Mouse (Mus musculus) lung, embryonic 15.5 days (tissue): Measurements from ENCODE around the gene Rmdn2. TPM values are rescaled to one million over a fixed set of nuclear protein-coding genes. Genes with fewer than 3 reads are reported as not detected.

Source experiments
- ATAC-seq: fragments of 200-750 bp; cut with Nextera tagmentation; 2 replicates; pipeline ENCODE4 v1.8.0; 2017; ENCODE audit warnings: moderate number of reproducible peaks, borderline replicate concordance; ENCODE audit not compliant: low FRiP score, low TSS enrichment; ENCODE audit errors: extremely low read depth
- H3K27ac ChIP-seq: fragments of 300-500 bp; sonication (generic); 2 replicates; pipeline ENCODE4 v1.5.1; 2015; ENCODE audit warnings: moderate library complexity, mild to moderate bottlenecking, inconsistent platforms
- H3K27me3 ChIP-seq: fragments of 300-500 bp; sonication (generic); 2 replicates; pipeline ENCODE4 v1.6.1; 2015; ENCODE audit warnings: inconsistent platforms
- H3K36me3 ChIP-seq: fragments of 300-500 bp; sonication (generic); 2 replicates; pipeline ENCODE4 v1.6.1; 2015; ENCODE audit warnings: inconsistent platforms
- H3K4me1 ChIP-seq: fragments of 300-500 bp; sonication (generic); 2 replicates; pipeline ENCODE4 v1.6.1; 2015; ENCODE audit warnings: inconsistent platforms
- H3K4me2 ChIP-seq: fragments of 300-500 bp; sonication (generic); 2 replicates; pipeline ENCODE4 v1.6.1; 2015; ENCODE audit warnings: inconsistent platforms, mild to moderate bottlenecking, moderate library complexity
- H3K4me3 ChIP-seq: fragments of 300-500 bp; sonication (generic); 2 replicates; pipeline ENCODE4 v1.5.1; 2015; ENCODE audit warnings: mild to moderate bottlenecking, inconsistent platforms
- H3K9ac ChIP-seq: fragments of 300-500 bp; sonication (generic); 2 replicates; pipeline ENCODE4 v1.6.1; 2015; ENCODE audit warnings: inconsistent platforms
- H3K9me3 ChIP-seq: fragments of 300-500 bp; sonication (generic); 2 replicates; pipeline ENCODE4 v1.6.1; 2016; ENCODE audit warnings: inconsistent platforms
- WGBS: fragments of 180-500 bp; shearing (Covaris S2); methylation state at CpG from one replicate; pipeline ENCODE4 v1.1.7; 2015; 5-methylcytosine and 5-hydroxymethylcytosine counted together
- polyA plus RNA-seq: library from polyadenylated mRNA; unstranded; fragments of >200 nt; fragmentation: Nextera tagmentation; extraction: Ambion mirVana; gene quantifications from 2 replicates; pipeline ENCODE4 v1.2.1, GENCODE M21; 2015

Gene Rmdn2
- polyA plus RNA-seq, 1 experiment from 2014 or later: 20.5 TPM

- H3K4me3 ChIP-seq: no peak overlapping the region
Measured at GRCm38 (mm10) chr17:79710246-79710842, 98.7 kb downstream of the Rmdn2 start.

GRCm38 (mm10) chr17:79711944-79712343, 100.3 kb downstream of the Rmdn2 start:
- Histone ChIP-seq H3K9ac (no peak overlapping the region), H3K4me2 (no peak overlapping the region), H3K4me3 (no peak overlapping the region), H3K4me1 (peaks cover 24% of the 10 kb centered on the region), H3K27me3 (peaks cover 57% of the 10 kb centered on the region), H3K36me3 (no peaks in the 10 kb centered on the region), H3K27ac (no peak overlapping the region), H3K9me3 (no peaks in the 10 kb centered on the region)
- 37% methylated on average over 6 of the region's 6 CpGs for whole genome bisulfite sequencing
- no peak for ATAC-seq

More at GRCm38 (mm10) chr17:79710246-79710842, 98.7 kb downstream of the Rmdn2 start:
- Histone ChIP-seq H3K9me3 (no peaks in the 10 kb centered on the region), H3K36me3 (no peaks in the 10 kb centered on the region), H3K4me1 (peaks cover 24% of the 10 kb centered on the region), H3K27me3 (peaks cover 54% of the 10 kb centered on the region), H3K4me2 (no peak overlapping the region), H3K27ac (no peak overlapping the region), H3K9ac (no peak overlapping the region)
- no peak for ATAC-seq
- WGBS: 30% methylated on average over 15 of the region's 15 CpGs

- no peak overlapping the region for H3K9ac ChIP-seq
- no peaks in the 10 kb centered on the region for H3K9me3 ChIP-seq
- H3K36me3 ChIP-seq: no peaks in the 10 kb centered on the region
- H3K4me3 ChIP-seq: peak overlapping the region; percentile 42
- peak overlapping the region; percentile 83; the same call in 1 of the 2 replicates for H3K4me2 ChIP-seq
- peaks cover 62% of the 10 kb centered on the region for H3K27me3 ChIP-seq
- H3K27ac ChIP-seq: no peak overlapping the region
- H3K4me1 ChIP-seq: peaks cover 24% of the 10 kb centered on the region
- ATAC-seq: no peak
- 14% methylated on average over 9 of the region's 9 CpGs for WGBS
Measured at GRCm38 (mm10) chr17:79712536-79712935, 100.9 kb downstream of the Rmdn2 start.

GRCm38 (mm10) chr17:79713276-79713642, 101.6 kb downstream of the Rmdn2 start:
- ATAC-seq: no peak
- H3K36me3 ChIP-seq: no peaks in the 10 kb centered on the region
- peaks cover 24% of the 10 kb centered on the region for H3K4me1 ChIP-seq
- H3K9me3 ChIP-seq: no peaks in the 10 kb centered on the region
- H3K27ac ChIP-seq: no peak overlapping the region
- peak overlapping the region; percentile 42 for H3K4me3 ChIP-seq
- H3K4me2 ChIP-seq: peak overlapping the region; percentile 83
- WGBS: under 1% methylated on average over 24 of the region's 24 CpGs
- H3K9ac ChIP-seq: peak overlapping the region; percentile 11; the same call in 1 of the 2 replicates
- peaks cover 63% of the 10 kb centered on the region for H3K27me3 ChIP-seq

- Histone ChIP-seq H3K27ac (no peak overlapping the region), H3K9ac (peak overlapping the region; percentile 11; the same call in 1 of the 2 replicates), H3K4me1 (peaks cover 24% of the 10 kb centered on the region), H3K36me3 (no peaks in the 10 kb centered on the region), H3K27me3 (peaks cover 63% of the 10 kb centered on the region), H3K4me3 (peak overlapping the region; percentile 42), H3K9me3 (no peaks in the 10 kb centered on the region), H3K4me2 (peak overlapping the region; percentile 83)
- WGBS: under 1% methylated on average over 63 of the region's 63 CpGs
- no peak for ATAC-seq
Measured at GRCm38 (mm10) chr17:79713643-79714367, 102.1 kb downstream of the Rmdn2 start.

- under 1% methylated on average over 16 of the region's 16 CpGs for WGBS
- Histone ChIP-seq H3K9me3 (no peaks in the 10 kb centered on the region), H3K4me1 (peaks cover 24% of the 10 kb centered on the region), H3K36me3 (no peaks in the 10 kb centered on the region), H3K9ac (0 out of 2 replicates have a peak overlapping the region, but pooled peaks have one; percentile 11), H3K27ac (no peak overlapping the region), H3K4me3 (peak overlapping the region; percentile 42), H3K4me2 (peak overlapping the region; percentile 83), H3K27me3 (peaks cover 63% of the 10 kb centered on the region)
- ATAC-seq: no peak
Measured at GRCm38 (mm10) chr17:79714368-79714895, 102.8 kb downstream of the Rmdn2 start.

- no peaks in the 10 kb centered on the region for H3K9me3 ChIP-seq
- H3K4me3 ChIP-seq: peak within 1 kb of the TSS; percentile 42
- peak within 1 kb of the TSS; percentile 83 for H3K4me2 ChIP-seq
- H3K27ac ChIP-seq: peak within 1 kb of the TSS; percentile 34
- 0 out of 2 replicates have a peak, but pooled peaks have one; percentile 40 for ATAC-seq
- peak within 1 kb of the TSS; percentile 28; the same call in 1 of the 2 replicates for H3K9ac ChIP-seq
- no peaks in the 10 kb centered on the region for H3K36me3 ChIP-seq
- peaks cover 24% of the 10 kb centered on the region for H3K4me1 ChIP-seq
- H3K27me3 ChIP-seq: peaks cover 57% of the 10 kb centered on the region
- WGBS: under 1% methylated on average over 31 of the region's 31 CpGs
Measured at GRCm38 (mm10) chr17:79714931-79715637, 103.4 kb downstream of the Rmdn2 start, which contains the start of gene Cyp1b1. Cyp1b1 (minus strand) TSS chr17:79715061.

- Histone ChIP-seq H3K4me2 (peak overlapping the region; percentile 83), H3K4me3 (peak overlapping the region; percentile 42), H3K9ac (peak overlapping the region; percentile 28; the same call in 1 of the 2 replicates), H3K27me3 (peaks cover 52% of the 10 kb centered on the region), H3K36me3 (no peaks in the 10 kb centered on the region), H3K27ac (peak overlapping the region; percentile 34), H3K9me3 (no peaks in the 10 kb centered on the region), H3K4me1 (peaks cover 24% of the 10 kb centered on the region)
- ATAC-seq: peak; percentile 88
- WGBS: under 1% methylated on average over 42 of the region's 42 CpGs
Measured at GRCm38 (mm10) chr17:79715649-79716143, 104.0 kb downstream of the Rmdn2 start.

- no peaks in the 10 kb centered on the region for H3K9me3 ChIP-seq
- no peak overlapping the region for H3K4me3 ChIP-seq
- no peaks in the 10 kb centered on the region for H3K36me3 ChIP-seq
- H3K27me3 ChIP-seq: peaks cover 7% of the 10 kb centered on the region; the same call in 1 of the 2 replicates
- H3K4me2 ChIP-seq: no peak overlapping the region
- no peak overlapping the region for H3K9ac ChIP-seq
- H3K4me1 ChIP-seq: no peaks in the 10 kb centered on the region
- no peak for ATAC-seq
- no peak overlapping the region for H3K27ac ChIP-seq
- WGBS: 53% methylated on average over 7 of the region's 7 CpGs
Measured at GRCm38 (mm10) chr17:79720681-79721080, 109.0 kb downstream of the Rmdn2 start.

- no peaks in the 10 kb centered on the region for H3K9me3 ChIP-seq
- no peak for ATAC-seq
- no peaks in the 10 kb centered on the region for H3K27me3 ChIP-seq
Measured at GRCm38 (mm10) chr17:79726613-79727012, 115.0 kb downstream of the Rmdn2 start.

GRCm38 (mm10) chr17:79728053-79728584, 116.5 kb downstream of the Rmdn2 start:
- WGBS: 12% methylated on average over 14 of the region's 14 CpGs
- ATAC-seq: peak; percentile 5
- H3K4me2 ChIP-seq: peak overlapping the region; percentile 49
- no peaks in the 10 kb centered on the region for H3K36me3 ChIP-seq
- no peak overlapping the region for H3K27ac ChIP-seq
- H3K4me1 ChIP-seq: peaks cover 18% of the 10 kb centered on the region
- H3K9ac ChIP-seq: no peak overlapping the region
- no peaks in the 10 kb centered on the region for H3K9me3 ChIP-seq
- peak overlapping the region; percentile 15; the same call in 1 of the 2 replicates for H3K4me3 ChIP-seq
- no peaks in the 10 kb centered on the region for H3K27me3 ChIP-seq

More at GRCm38 (mm10) chr17:79726613-79727012, 115.0 kb downstream of the Rmdn2 start:
- WGBS: 63% methylated on average over 5 of the region's 5 CpGs
- no peak overlapping the region for H3K4me2 ChIP-seq
- H3K4me1 ChIP-seq: peaks cover 18% of the 10 kb centered on the region
- no peak overlapping the region for H3K4me3 ChIP-seq
- no peak overlapping the region for H3K9ac ChIP-seq
- H3K27ac ChIP-seq: no peak overlapping the region
- H3K36me3 ChIP-seq: no peaks in the 10 kb centered on the region
